14 mouse cellular contexts compared by ENCODE assay signal in the genomic region with DNA sequence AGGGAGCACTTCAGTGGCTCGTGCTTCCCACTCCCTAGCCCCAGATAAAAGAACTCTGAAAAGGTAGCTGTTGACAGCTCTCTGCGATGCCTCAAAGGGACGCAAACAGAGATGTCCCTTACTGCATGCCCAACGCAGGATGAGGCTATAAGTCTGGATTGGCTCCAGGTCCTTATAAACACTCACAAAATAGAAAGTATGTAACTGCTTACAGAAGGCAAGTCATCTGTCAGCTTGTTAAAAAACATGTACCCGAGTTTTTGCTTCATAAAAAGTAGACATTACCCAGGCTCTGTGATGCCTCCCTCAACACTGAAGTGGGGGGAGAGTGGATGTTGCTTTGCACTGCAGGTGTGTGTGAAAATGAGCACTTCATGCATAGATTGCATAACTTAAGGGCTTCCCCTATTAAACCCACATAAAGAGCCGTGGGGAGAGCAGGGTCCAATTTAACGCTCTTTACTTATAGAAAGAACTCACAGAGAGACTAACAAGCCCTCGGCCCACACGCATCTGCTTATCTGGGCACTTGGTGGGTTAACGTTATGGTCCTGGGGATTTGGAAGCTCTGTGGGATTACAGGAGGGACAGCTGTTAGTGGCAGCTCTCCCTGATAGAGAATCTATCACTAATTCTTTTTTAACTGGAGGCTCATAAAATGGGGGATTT. TPM values are rescaled to one million over a fixed set of nuclear protein-coding genes. Genes with fewer than 3 reads are reported as not detected.
DNase-seq lines count a peak whose midpoint lies in the region; ATAC-seq lines count a peak whose summit lies in the region.
"Had no signal": no experiment of that assay in that cellular context is flagged by ENCODE, and none has a peak within 500 bp of the region (broad histone marks: within the 10 kb centered on the region; RNA-seq: fewer than 3 reads in every experiment).

No protein-coding gene starts in this region.

- H3K4me2 ChIP-seq in heart, embryonic 13.5 days: peak overlapping the region; percentile 33
- no peak overlapping the region for H3K4me2 ChIP-seq in limb, embryonic 12.5 days
- 0 out of 2 replicates have a peak overlapping the region, but pooled peaks have one; percentile 4 for H3K4me2 ChIP-seq in intestine, embryonic 16.5 days (ENCODE audit: low read depth, low read length)
- H3K4me2 ChIP-seq: embryonic facial prominence, embryonic 15.5 days; liver, embryonic 12.5 days had no signal

- H3K9ac ChIP-seq in heart, embryonic 13.5 days: 0 out of 2 replicates have a peak overlapping the region, but pooled peaks have one; percentile 47
- no peak overlapping the region for H3K9ac ChIP-seq in limb, embryonic 12.5 days (replicated peaks)
- no peak overlapping the region for H3K9ac ChIP-seq in intestine, embryonic 16.5 days (ENCODE audit: low read depth, low read length)
- H3K9ac ChIP-seq: embryonic facial prominence, embryonic 15.5 days; liver, embryonic 12.5 days had no signal

- peak overlapping the region; percentile 36 for H3K27ac ChIP-seq in heart, embryonic 13.5 days (replicated peaks)
- H3K27ac ChIP-seq in limb, embryonic 12.5 days: no peak overlapping the region
- no peak overlapping the region for H3K27ac ChIP-seq in limb, embryonic 10.5 days
- H3K27ac ChIP-seq in intestine, embryonic 16.5 days (ENCODE audit: low read length): no peak overlapping the region
- H3K27ac ChIP-seq: embryonic facial prominence, embryonic 15.5 days; liver, embryonic 12.5 days had no signal

- no peak for ATAC-seq in heart, embryonic 13.5 days (ENCODE audit: extremely low read depth, insufficient number of reproducible peaks, low FRiP score, low TSS enrichment)
- peak; percentile 47; the same call in 1 of the 2 replicates for ATAC-seq in limb, embryonic 12.5 days (ENCODE audit: insufficient number of reproducible peaks, insufficient read depth, low FRiP score, low TSS enrichment, low read depth)
- no peak for ATAC-seq in intestine, embryonic 16.5 days
- ATAC-seq: CD4-positive, CD25-positive, alpha-beta regulatory T cell, adult 4 months; liver, embryonic 12.5 days had no signal

- intact Hi-C loops in heart, postnatal 10 days (cut with DNase I): no loop called here

- H3K4me1 ChIP-seq in heart, embryonic 13.5 days: peaks cover 96% of the 10 kb centered on the region
- H3K4me1 ChIP-seq in limb, embryonic 12.5 days (replicated peaks): peaks cover 8% of the 10 kb centered on the region; the same call in 1 of the 2 replicates
- H3K4me1 ChIP-seq in limb, embryonic 10.5 days: no peaks in the 10 kb centered on the region
- no peaks in the 10 kb centered on the region for H3K4me1 ChIP-seq in intestine, embryonic 16.5 days (ENCODE audit: control insufficient read depth, insufficient read depth, low read length)
- H3K4me1 ChIP-seq: embryonic facial prominence, embryonic 15.5 days; liver, embryonic 12.5 days had no signal

- peaks cover 8% of the 10 kb centered on the region; the same call in 1 of the 2 replicates for H3K36me3 ChIP-seq in heart, embryonic 13.5 days
- no peaks in the 10 kb centered on the region for H3K36me3 ChIP-seq in limb, embryonic 12.5 days
- no peaks in the 10 kb centered on the region for H3K36me3 ChIP-seq in limb, embryonic 10.5 days
- H3K36me3 ChIP-seq in intestine, embryonic 16.5 days (ENCODE audit: control insufficient read depth, insufficient read depth, low read length): no peaks in the 10 kb centered on the region
- H3K36me3 ChIP-seq: embryonic facial prominence, embryonic 15.5 days; liver, embryonic 12.5 days had no signal

- 18% methylated on average over 10 of the region's 10 CpGs for WGBS in heart, embryonic 13.5 days
- 34% methylated on average over 10 of the region's 10 CpGs for WGBS in limb, embryonic 12.5 days
- WGBS in limb, embryonic 10.5 days: 59% methylated on average over 10 of the region's 10 CpGs
- 25% methylated on average over 10 of the region's 10 CpGs for WGBS in intestine, embryonic 16.5 days

- H3K9me3 ChIP-seq in heart, embryonic 13.5 days: no peaks in the 10 kb centered on the region
- no peaks in the 10 kb centered on the region for H3K9me3 ChIP-seq in limb, embryonic 12.5 days
- H3K9me3 ChIP-seq in limb, embryonic 10.5 days (replicated peaks): no peaks in the 10 kb centered on the region
- no peaks in the 10 kb centered on the region for H3K9me3 ChIP-seq in intestine, embryonic 16.5 days (ENCODE audit: control insufficient read depth, low read length)
- H3K9me3 ChIP-seq: embryonic facial prominence, embryonic 15.5 days; liver, embryonic 12.5 days had no signal

- H3K4me3 ChIP-seq in heart, embryonic 13.5 days: no peak overlapping the region
- H3K4me3 ChIP-seq in limb, embryonic 12.5 days (replicated peaks): no peak overlapping the region
- no peak overlapping the region for H3K4me3 ChIP-seq in limb, embryonic 10.5 days
- no peak overlapping the region for H3K4me3 ChIP-seq in intestine, embryonic 16.5 days (ENCODE audit: low read length)
- H3K4me3 ChIP-seq: embryonic facial prominence, embryonic 15.5 days; liver, embryonic 12.5 days had no signal

- H3K27me3 ChIP-seq in heart, embryonic 13.5 days (replicated peaks): no peaks in the 10 kb centered on the region
- no peaks in the 10 kb centered on the region for H3K27me3 ChIP-seq in limb, embryonic 12.5 days
- no peaks in the 10 kb centered on the region for H3K27me3 ChIP-seq in limb, embryonic 10.5 days (ENCODE audit: low read depth, poor library complexity, severe bottlenecking)
- no peaks in the 10 kb centered on the region for H3K27me3 ChIP-seq in intestine, embryonic 16.5 days (replicated peaks; ENCODE audit: control insufficient read depth, insufficient read depth, low read length)
- H3K27me3 ChIP-seq: embryonic facial prominence, embryonic 15.5 days had no signal

- DNase-seq in heart, postnatal 10 days: no peak
- no peak for DNase-seq in limb, embryonic 10.5 days (ENCODE audit: low spot score)
- DNase-seq in brain, adult 2 months (ENCODE audit: low read depth, low spot score): peak; percentile 49
- DNase-seq in right cerebral cortex, postnatal 14 days: no peak
- DNase-seq in c-Kit-positive CD71-positive TER-119-positive erythroid progenitor cells, embryonic 14.5 days (ENCODE audit: low spot score): no peak
- DNase-seq: adrenal gland, postnatal 25 days; lung, postnatal 36 days had no signal

RNA-seq across cellular contexts. Expression of a gene that starts 23.2 kb away (rescaled TPM):
- polyA plus RNA-seq in heart, embryonic 13.5 days (2015; fragmentation: Nextera tagmentation; extraction: Ambion mirVana): 20.9 and 22.5 TPM in 2 replicates
- 100 to 1,000 TPM; 767 to 773 TPM for total RNA-seq in heart, postnatal 10 days (2021)
- 0.28 and 0.35 TPM in 2 replicates for polyA plus RNA-seq in limb, embryonic 12.5 days (2016; fragmentation: Nextera tagmentation; extraction: Ambion mirVana)
- 0.19 and 0.43 TPM in 2 replicates for polyA plus RNA-seq in limb, embryonic 10.5 days (2016; fragmentation: Nextera tagmentation; extraction: Ambion mirVana)
- polyA plus RNA-seq in intestine, embryonic 16.5 days (2015; fragmentation: Nextera tagmentation; extraction: Ambion mirVana): 0.65 and 0.78 TPM in 2 replicates
- total RNA-seq: common myeloid progenitor, adult 5-6 weeks had no signal

Comparison
In these comparisons a context has a peak if more than half of its experiments do, and no peak if none do; other contexts are left out.
1. RNA of a gene that starts 23.2 kb away (polyA plus RNA-seq): 20.9 to 22.5 TPM in heart, embryonic 13.5 days; 0.65 to 0.78 TPM in intestine, embryonic 16.5 days, 0.28 to 0.35 TPM in limb, embryonic 12.5 days and 0.19 to 0.43 TPM in limb, embryonic 10.5 days; every median in the first group is over 10 times any median in the second.